Mouse (Mus musculus): ENCODE measurements around the gene Zkscan17. TPM values are rescaled to one million over a fixed set of nuclear protein-coding genes. Genes with fewer than 3 reads are reported as not detected.
A peak's percentile ranks its signal among the peaks of the same experiment; 100 is the strongest.
"Not testable (repeated sequence)": the region's sequence is repeated elsewhere in the genome, so short reads cannot be mapped to it uniquely, and the experiment has no call there.

The Zkscan17 gene
- 10 to 100 TPM in 1 of 2 experiments, 1 to 10 TPM in 1; 8.1 to 11.1 TPM for total RNA-seq (2021)
- long read RNA-seq, experiment 1, full-length matches to known transcripts = 3 of 12 reads
- long read RNA-seq, experiment 1, partial matches to known transcripts = 2 of 12 reads
- long read RNA-seq, experiment 1, other reads (novel, unspliced or antisense) = 7 of 12 reads
- long read RNA-seq, experiment 2, full-length matches to known transcripts = 3 of 7 reads
- long read RNA-seq, experiment 2, partial matches to known transcripts = 0 of 7 reads
- long read RNA-seq, experiment 2, other reads (novel, unspliced or antisense) = 4 of 7 reads

- no peak for DNase-seq (ENCODE audit: low spot score in 2 of 2)
Measured at GRCm38 (mm10) chr11:59526472-59527080, at the start of gene Zkscan17. Gene Zkscan17 (minus strand): TSS chr11:59526751.

DNA sequence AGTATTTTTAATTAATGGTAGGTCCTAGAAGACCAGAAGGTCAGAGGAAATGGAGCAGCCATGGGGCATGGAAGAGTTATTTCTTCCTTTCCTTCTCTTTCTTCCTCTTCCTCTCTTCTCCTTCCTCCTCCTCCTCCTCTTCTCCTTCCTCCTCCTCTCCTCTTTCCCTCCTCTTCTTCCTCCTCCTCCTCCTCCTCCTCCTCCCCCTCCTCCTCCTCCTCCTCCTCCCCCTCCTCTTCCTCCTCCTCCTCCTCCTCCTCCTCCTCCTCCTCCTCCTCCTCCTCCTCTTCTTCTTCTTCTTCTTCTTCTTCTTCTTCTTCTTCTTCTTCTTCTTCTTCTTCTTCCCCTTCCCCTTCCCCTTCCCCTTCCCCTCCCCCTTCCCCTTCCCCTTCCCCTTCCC is 49.6 kb upstream of the Zkscan17 start, which contains the start of gene Olfr222:
Olfr222 (minus strand) TSS at position 101 of the 400 bp plus-strand sequence.
- not testable (repeated sequence) for DNase-seq (ENCODE audit: low spot score in 2 of 2)

DNA sequence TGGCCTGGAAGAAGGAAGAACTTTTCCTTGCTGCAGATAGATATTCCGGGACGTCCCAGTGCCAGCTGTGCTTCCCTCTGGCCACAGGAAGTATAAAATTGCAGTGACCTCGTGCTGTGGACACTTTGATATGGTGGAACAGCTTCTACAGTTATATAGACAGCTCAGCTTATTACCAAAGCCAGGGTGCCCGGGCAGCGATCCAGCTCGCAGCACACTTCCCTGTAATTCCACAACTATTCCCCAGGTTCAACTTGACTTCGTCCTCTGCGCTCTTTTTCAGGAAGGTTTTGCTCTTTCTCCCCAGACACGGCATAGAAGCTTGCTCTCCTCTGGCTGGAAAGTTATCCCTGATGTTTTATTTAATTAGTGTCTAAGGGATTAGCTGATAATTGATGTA is 49.2 kb upstream of the Zkscan17 start:
- no peak for DNase-seq (ENCODE audit: low spot score in 2 of 2)

GRCm38 (mm10) chr11:59569306-59569705 is 42.8 kb upstream of the Zkscan17 start:
- no peak for DNase-seq (ENCODE audit: low spot score in 2 of 2)

DNA sequence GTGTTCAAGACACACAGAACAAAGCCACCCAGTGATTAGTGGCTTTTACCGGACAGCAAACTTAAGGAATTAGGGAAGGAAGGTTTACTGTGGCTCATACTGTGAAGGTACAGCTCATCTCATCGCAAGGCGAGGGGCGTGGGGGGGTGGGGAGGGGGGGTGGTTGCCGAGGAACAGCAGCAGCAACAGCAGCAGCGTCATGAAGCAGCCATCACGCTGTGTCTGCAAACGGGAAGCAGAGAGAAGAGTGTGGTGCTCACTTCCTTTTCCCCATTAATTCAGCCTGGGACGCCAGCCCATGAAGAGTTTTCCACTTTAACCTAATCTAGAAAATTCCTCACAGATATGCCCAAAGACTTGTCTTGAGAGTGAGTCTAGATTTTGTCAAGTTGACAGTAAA is 36.3 kb upstream of the Zkscan17 start:
- DNase-seq (ENCODE audit: low spot score in 2 of 2) = no peak

DNA sequence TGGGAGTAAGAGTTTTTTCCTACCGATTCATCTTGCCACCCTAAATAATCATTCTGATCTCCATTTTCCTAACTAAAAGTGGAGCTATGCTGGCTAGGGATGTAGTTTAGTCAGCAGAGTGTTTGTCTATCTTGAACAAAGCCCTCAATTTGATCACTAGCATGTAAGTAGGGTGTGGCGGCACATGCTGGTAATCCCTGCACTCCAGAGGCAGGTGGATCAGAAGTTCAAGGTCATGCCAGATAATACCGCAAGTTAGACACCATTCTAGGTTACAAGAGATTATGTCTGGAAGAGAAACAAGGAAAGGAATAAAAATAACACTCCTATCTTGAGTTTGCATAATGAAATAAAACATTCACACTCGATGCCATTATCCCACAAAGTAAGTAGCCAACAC is 35.8 kb upstream of the Zkscan17 start:
- DNase-seq (ENCODE audit: low spot score in 2 of 2) = no peak

DNA sequence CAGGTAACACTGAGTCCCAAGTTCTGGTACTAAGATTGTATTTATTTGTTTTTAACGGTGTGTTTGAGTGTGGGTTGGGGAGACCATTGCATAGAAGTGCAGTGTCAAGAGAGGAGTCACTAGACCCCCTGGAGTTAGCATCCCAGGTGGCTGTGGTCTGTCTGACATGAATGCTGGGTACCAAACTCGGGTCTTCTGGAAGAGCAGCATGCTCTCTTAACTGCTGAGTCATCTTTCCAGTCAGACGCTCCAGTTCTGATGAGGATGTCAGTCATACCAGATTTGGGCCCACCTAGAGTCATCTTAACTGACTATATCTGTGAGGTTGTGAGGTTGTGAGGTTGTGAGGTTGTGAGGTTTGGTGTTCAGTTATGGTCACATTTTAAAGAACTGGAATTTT is 34.4 kb upstream of the Zkscan17 start:
- DNase-seq (ENCODE audit: low spot score in 2 of 2) = no peak

DNA sequence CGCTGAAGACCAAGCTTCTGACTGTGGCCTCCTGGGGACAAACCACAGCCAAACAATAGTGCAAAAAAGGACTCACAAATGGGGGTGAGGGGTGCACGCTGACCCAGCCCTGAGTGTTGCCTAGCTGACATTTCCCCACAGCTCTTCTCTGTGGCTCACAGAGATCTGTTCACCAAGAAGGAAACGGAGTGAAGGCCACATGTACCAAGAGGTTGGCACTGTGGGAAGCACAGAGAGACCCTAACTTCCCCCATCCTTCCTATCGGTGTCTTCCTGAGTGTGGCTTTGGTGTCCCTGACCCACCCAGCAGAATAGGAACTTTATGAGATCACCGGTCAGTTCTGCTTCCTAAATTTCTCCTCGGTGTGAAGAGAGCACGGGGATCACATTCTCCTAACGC is 28.0 kb upstream of the Zkscan17 start:
- no peak for DNase-seq (ENCODE audit: low spot score in 2 of 2)

DNA sequence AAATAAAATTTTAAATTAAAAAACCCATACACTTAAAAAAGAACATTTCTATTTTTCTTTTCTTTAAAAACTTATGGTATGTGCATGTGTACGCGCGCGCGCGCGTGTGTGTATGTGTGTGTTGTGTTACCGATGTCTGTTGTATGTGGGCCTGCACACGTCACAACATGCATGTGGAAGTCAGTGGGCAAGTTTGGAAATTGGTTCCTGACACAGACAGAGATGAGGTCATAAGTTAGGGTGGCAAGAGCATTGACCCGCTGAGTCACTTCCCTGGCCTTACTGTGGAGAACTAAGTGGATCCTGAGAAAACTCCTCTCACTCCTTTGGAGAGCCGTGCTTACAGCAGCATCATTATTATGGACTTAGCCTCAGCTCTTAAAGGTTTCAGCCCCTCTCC is 27.6 kb upstream of the Zkscan17 start:
- no peak for DNase-seq (ENCODE audit: low spot score in 2 of 2)

DNA sequence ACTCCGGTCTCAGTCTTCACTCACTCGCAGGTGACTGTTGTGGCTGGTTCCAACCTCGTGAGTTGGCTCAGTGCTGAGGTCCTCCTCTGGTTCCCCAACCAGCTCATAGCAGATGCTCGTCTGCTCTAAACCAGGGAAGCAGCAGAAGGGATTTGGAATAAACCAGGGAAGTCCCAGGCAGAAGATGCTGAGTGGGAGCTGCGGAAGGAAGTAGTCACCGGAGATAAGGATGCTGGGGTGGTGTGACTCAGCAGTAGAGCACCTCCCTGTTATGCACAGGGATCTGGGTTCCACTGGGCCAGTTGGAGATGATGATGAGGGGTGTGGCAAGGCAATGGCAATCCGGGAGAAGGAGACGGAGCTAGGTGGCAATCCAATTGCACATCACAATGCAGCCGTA is 17.5 kb upstream of the Zkscan17 start:
- DNase-seq (ENCODE audit: low spot score in 2 of 2) = peak; percentile 21 to 47

DNA sequence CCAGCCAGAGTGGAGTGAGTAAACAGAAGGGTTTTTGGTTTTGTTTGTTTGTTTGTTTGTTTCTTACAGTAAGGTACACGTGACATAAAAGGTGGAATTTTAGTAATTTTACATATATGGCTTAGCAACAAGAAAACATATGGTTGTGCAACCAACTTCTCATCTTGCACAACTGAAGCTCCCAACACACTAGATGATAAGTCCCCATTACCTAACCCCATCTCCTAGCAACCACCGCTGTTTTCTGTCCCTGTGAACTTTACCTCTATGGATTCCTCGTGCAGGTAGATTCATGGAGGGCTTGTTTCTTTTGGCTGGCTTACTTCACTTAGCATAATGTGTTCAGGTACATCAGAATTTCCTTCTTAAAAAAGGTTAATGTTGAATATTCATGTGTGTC is 16.8 kb upstream of the Zkscan17 start:
- no peak for DNase-seq (ENCODE audit: low spot score in 2 of 2)

DNA sequence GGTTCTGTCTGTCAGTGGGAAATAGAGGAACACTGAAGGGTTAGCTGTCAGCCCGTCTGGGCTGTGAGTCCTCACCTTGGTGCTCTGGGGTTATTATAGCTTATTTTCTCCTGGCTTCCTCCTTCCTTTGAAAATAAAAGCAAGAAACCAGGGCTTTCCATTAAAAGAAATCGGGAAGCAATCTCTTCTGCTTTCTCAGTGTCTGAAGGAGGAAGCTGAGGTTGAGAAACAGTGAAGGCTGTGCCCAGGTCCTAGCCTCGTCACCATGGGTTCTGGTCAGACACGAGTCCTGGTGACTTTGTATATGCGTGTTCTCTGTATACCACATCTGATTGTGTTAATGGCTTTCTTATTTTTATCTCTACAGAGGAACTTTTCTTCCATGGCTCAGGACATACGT is 15.9 kb upstream of the Zkscan17 start:
- no peak for DNase-seq (ENCODE audit: low spot score in 2 of 2)

GRCm38 (mm10) chr11:59541324-59541723 is 14.8 kb upstream of the Zkscan17 start, which contains the start of gene Nlrp3:
Gene Nlrp3 (plus strand): TSS chr11:59541568.
- no peak for DNase-seq (ENCODE audit: low spot score in 2 of 2)

GRCm38 (mm10) chr11:59540123-59540522 is 13.6 kb upstream of the Zkscan17 start:
- DNase-seq (ENCODE audit: low spot score in 2 of 2) = no peak

DNA sequence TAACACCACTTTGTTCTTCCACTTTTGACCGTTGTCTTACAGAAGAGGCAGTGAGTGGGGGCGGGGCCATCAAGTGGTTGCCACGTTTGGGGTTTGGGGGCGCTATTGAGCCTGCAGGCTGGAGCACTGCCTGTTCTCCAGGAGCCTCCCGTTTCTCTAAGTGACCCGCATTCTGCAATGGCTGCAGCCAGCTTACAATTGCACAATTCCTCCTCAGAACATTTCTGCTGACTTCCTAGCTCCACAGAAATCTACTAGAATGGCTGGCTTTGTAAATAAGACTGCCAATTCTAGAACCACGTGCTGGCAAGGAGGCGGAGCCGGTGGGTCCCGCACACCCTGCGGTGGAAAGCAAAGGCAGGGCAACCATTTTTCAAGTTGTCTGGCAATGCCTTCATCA is 11.8 kb upstream of the Zkscan17 start:
- peak; percentile 36 to 40 for DNase-seq (ENCODE audit: low spot score in 2 of 2)

DNA sequence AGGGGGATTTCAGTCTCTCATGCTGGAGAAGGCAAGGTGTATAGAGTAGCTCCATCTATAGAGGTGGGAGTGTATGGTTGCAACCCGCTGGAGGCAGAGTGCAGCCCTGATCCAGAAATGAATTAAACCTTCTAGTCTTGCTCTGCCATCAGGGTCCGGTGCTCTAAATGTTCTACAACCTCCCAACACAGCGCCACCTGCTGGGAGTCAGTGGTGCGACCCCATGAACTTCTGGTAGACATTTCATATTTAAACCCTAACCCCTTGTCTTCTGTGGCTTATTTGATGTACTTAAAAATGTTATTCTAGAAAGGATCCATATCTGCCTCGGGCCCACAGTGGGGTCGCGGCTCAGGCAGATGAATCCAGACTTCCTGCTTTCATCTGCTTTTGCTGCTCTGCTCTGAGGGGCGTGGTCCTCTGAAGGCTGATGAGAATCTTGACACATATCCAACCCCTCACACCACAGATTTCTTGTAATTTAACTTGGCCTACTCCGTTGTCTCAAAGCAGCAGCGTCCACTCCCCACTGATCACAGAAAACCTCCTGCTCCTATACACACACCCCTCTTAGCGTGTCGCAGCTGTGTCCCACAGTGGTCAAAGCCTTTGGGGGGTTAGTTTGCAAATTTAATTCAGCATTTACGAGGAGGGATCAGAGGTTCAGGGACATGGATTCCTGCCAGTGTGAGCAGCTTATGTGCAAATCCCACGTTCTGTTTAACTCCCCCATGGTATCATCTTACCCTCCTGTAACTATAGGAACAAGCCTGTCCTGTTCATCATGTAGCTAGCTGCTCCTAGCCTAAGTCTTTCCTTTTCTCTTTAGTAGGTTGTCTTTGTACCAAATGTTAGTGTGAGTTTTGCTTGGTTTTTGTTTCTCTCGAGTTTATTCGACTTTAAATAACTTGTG is 10.9 kb upstream of the Zkscan17 start:
- DNase-seq (ENCODE audit: low spot score in 2 of 2) = no peak

- no peak for DNase-seq (ENCODE audit: low spot score in 2 of 2)
Measured at GRCm38 (mm10) chr11:59531562-59531961, 5.0 kb upstream of the Zkscan17 start.

GRCm38 (mm10) chr11:59530870-59531535 is 4.5 kb upstream of the Zkscan17 start:
- peak; percentile 32 to 62 for DNase-seq (ENCODE audit: low spot score in 2 of 2)

GRCm38 (mm10) chr11:59530221-59530620 is 3.7 kb upstream of the Zkscan17 start:
- DNase-seq (ENCODE audit: low spot score in 2 of 2) = no peak

- peak; percentile 82 for DNase-seq (ENCODE audit: low spot score in 2 of 2)
Measured at GRCm38 (mm10) chr11:59525237-59525636, 1.3 kb downstream of the Zkscan17 start.

DNA sequence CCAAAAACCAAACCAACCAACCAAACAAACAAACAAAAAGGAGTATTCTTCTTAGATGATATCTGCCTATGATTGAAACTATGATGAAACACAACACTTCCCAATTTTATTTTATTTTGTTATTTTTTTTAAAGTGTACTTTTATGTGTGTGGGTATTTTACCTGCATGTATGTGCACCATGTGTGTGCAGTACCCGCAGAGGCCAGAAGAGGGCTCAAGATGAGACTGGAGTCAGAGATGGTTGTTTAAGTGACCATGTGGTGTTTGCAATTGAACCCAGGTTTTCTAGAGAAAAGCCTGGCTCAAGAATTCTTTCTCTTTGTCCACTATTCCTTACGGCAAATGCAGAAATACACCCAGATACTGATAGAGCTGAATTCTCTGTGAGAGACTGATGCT is 2.4 kb downstream of the Zkscan17 start:
- no peak for DNase-seq (ENCODE audit: low spot score in 2 of 2)
